Mouse (Mus musculus): ENCODE results near the gene Men1. TPM values are rescaled to one million over a fixed set of nuclear protein-coding genes. Genes with fewer than 3 reads are reported as not detected.

Gene Men1
- polyA plus RNA-seq, 1 experiment = 36.1 TPM

DNA sequence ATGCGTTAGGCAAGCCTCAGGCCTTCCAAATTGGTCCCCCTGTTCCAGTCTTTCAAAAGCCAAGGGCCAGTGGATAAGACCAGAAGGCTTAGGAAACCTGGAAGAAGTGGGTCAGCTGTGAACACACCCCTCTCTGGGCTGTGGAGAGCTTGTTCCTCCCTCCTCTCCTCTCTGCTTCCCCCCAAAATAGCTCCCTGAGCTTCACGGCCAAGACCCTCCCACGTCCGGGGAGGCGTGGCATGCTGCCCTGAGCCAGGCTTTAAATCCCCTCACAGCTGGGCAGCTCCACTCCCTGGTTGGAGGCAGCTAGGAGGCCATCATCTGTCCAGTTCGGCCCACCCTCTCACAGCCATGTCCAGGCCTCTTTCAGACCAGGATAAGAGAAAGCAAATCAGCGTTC is 49.3 kb downstream of the Men1 start, which contains the start of gene Pygm:
Gene Pygm, plus strand, starts transcription at position 272 of the 400 bp plus-strand sequence.
- H3K4me3 ChIP-seq (ENCODE audit: insufficient read depth, low read length) = no peak within 1 kb of the TSS
- TF ChIP-seq CTCF (IDR thresholded peaks at IDR 0.05; ENCODE audit: borderline replicate concordance, insufficient read depth, low read length) (no peak), POLR2A (IDR thresholded peaks at IDR 0.05; ENCODE audit: low read depth, low read length) (no peak)
- H3K4me1 ChIP-seq (ENCODE audit: control insufficient read depth, insufficient read depth, low read length) = no peaks in the 10 kb centered on the region
- no peak within 1 kb of the TSS for H3K27ac ChIP-seq (ENCODE audit: insufficient read depth, low read length)

DNA sequence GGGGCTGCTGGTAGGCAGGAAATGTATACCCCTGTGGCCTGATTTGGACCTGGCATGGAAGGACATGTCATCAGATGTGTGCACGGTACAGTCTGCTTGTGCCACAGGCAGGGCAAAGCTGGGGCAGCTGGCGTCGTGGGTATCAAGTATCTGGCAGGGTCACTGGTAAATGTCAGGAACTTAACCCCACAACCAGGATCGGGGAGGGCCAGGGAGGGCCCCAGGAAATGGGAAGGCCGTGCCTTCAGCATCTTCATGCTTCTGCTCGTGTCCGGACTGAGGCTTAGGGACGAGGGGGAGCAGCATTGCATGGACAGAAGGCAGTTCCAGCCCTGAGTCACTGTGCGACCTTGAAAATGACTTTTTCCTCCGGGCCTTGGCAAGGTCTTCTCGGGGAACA is 50.2 kb downstream of the Men1 start:
- no peaks in the 10 kb centered on the region for H3K4me1 ChIP-seq (ENCODE audit: control insufficient read depth, insufficient read depth, low read length)
- TF ChIP-seq POLR2A (IDR thresholded peaks at IDR 0.05; ENCODE audit: low read depth, low read length) = no peak
- TF ChIP-seq CTCF (IDR thresholded peaks at IDR 0.05; ENCODE audit: borderline replicate concordance, insufficient read depth, low read length) = no peak
- no peak overlapping the region for H3K27ac ChIP-seq (ENCODE audit: insufficient read depth, low read length)
- H3K4me3 ChIP-seq (ENCODE audit: insufficient read depth, low read length) = no peak overlapping the region

DNA sequence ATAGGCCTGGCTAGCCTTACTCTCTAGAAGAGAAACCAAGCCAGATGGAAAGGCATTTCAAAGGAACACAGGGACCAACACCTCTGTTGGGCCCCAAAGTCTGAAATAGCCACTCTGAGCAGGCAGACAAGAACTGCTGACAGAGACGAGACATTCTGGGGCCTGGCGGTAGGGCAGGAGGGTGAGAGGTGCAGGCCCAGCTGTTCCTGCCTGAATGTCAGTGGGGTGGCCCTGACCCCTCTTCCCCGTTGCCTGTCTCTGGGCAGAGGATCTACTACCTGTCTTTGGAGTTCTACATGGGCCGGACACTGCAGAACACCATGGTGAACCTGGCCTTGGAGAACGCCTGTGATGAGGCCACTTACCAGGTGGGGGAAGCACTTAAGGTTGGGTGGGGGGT is 50.6 kb downstream of the Men1 start:
- H3K4me1 ChIP-seq (ENCODE audit: control insufficient read depth, insufficient read depth, low read length) = no peaks in the 10 kb centered on the region
- TF ChIP-seq CTCF (IDR thresholded peaks at IDR 0.05; ENCODE audit: borderline replicate concordance, insufficient read depth, low read length) = no peak
- TF ChIP-seq POLR2A (IDR thresholded peaks at IDR 0.05; ENCODE audit: low read depth, low read length) = no peak
- H3K27ac ChIP-seq (ENCODE audit: insufficient read depth, low read length) = no peak overlapping the region
- H3K4me3 ChIP-seq (ENCODE audit: insufficient read depth, low read length) = no peak overlapping the region

DNA sequence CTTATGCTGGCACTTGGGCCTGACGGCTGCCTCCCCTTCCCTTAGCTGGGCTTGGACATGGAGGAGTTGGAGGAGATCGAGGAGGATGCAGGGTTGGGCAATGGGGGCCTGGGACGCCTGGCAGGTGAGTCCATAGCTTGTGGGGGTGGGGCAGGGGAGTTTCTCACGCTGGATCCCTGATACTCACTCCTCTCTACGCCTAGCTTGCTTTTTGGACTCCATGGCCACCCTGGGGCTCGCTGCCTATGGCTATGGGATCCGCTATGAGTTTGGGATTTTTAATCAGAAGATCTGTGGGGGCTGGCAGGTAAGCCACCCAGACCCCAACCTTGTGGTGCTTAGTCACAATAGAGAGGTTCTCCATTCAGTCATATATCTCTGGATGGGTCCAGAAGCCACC is 51.0 kb downstream of the Men1 start:
- Histone ChIP-seq H3K27ac (ENCODE audit: insufficient read depth, low read length) (no peak overlapping the region), H3K4me1 (ENCODE audit: control insufficient read depth, insufficient read depth, low read length) (no peaks in the 10 kb centered on the region), H3K4me3 (ENCODE audit: insufficient read depth, low read length) (no peak overlapping the region)
- no peak for TF ChIP-seq CTCF (IDR thresholded peaks at IDR 0.05; ENCODE audit: borderline replicate concordance, insufficient read depth, low read length)

DNA sequence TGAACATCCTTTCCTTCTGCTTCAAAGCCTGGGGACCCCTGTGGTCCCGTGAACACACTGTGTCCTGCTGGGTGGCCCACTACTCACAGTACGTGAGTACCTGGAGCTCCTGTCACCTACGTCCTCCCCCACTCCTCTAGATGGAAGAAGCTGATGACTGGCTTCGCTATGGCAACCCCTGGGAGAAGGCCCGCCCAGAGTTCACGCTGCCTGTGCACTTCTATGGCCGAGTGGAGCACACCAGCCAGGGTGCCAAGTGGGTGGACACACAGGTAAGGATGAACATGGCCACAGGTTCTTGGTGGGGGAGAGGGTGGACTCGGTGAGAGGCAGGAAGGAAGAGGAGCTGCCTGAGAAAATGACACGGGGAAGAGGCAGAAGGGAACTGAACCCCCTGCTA is 51.5 kb downstream of the Men1 start:
- Histone ChIP-seq H3K4me1 (ENCODE audit: control insufficient read depth, insufficient read depth, low read length) (no peaks in the 10 kb centered on the region), H3K27ac (ENCODE audit: insufficient read depth, low read length) (no peak overlapping the region), H3K4me3 (ENCODE audit: insufficient read depth, low read length) (no peak overlapping the region)
- TF ChIP-seq POLR2A (IDR thresholded peaks at IDR 0.05; ENCODE audit: low read depth, low read length) = no peak
- TF ChIP-seq CTCF (IDR thresholded peaks at IDR 0.05; ENCODE audit: borderline replicate concordance, insufficient read depth, low read length) = no peak

DNA sequence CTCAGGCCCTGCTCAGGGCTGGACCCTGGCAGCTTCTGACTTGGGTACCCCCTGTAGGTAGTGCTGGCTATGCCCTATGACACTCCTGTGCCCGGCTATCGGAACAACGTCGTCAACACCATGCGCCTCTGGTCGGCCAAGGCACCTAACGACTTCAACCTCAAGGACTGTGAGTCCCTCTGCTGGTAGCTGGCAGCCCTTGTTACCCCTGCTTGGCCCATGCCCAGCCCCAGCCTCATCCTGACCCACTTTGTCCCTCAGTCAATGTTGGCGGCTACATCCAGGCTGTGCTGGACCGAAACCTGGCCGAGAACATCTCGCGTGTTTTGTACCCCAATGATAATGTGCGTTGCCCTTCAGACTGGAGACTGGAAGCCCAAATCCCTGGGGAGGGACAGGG is 53.2 kb downstream of the Men1 start:
- Histone ChIP-seq H3K4me1 (ENCODE audit: control insufficient read depth, insufficient read depth, low read length) (no peaks in the 10 kb centered on the region), H3K4me3 (ENCODE audit: insufficient read depth, low read length) (no peak overlapping the region), H3K27ac (ENCODE audit: insufficient read depth, low read length) (no peak overlapping the region)
- no peak for TF ChIP-seq POLR2A (IDR thresholded peaks at IDR 0.05; ENCODE audit: low read depth, low read length)
- TF ChIP-seq CTCF (IDR thresholded peaks at IDR 0.05; ENCODE audit: borderline replicate concordance, insufficient read depth, low read length) = no peak

DNA sequence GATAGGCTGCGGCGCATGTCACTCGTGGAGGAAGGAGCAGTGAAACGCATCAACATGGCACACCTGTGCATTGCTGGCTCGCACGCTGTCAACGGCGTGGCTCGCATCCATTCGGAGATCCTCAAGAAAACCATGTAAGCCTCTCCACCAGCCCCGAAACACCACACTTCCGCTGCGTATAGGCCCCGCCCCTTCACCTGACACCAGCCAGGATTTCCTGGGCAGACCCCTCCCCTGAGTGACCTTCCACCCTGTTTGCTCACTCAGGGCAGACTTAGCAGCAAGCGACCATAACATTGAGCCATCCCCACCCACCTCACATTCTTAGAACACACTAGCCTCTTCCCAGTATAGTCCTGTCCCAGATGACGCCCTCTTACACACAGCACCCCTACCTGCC is 55.0 kb downstream of the Men1 start:
- no peak for TF ChIP-seq POLR2A (IDR thresholded peaks at IDR 0.05; ENCODE audit: low read depth, low read length)
- no peak for TF ChIP-seq CTCF (IDR thresholded peaks at IDR 0.05; ENCODE audit: borderline replicate concordance, insufficient read depth, low read length)
- Histone ChIP-seq H3K27ac (ENCODE audit: insufficient read depth, low read length) (no peak overlapping the region), H3K4me1 (ENCODE audit: control insufficient read depth, insufficient read depth, low read length) (no peaks in the 10 kb centered on the region), H3K4me3 (ENCODE audit: insufficient read depth, low read length) (no peak overlapping the region)

DNA sequence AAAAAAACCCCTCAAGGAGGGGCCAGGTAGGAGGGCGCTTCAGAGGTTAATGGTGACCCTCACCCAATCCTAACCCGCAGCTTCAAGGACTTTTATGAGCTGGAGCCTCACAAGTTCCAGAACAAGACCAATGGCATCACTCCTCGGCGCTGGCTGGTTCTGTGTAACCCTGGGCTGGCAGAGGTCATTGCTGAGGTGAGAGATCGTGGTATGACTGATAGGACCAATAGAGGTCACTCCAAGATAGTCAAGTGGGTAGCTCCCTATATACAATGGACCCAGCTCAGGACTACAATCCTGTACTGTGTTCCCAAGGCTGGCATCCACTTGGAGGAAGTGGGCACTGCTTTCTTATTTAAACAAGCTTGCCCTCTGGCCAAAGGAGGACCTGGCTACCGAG is 55.5 kb downstream of the Men1 start:
- TF ChIP-seq CTCF (IDR thresholded peaks at IDR 0.05; ENCODE audit: borderline replicate concordance, insufficient read depth, low read length) (no peak), POLR2A (IDR thresholded peaks at IDR 0.05; ENCODE audit: low read depth, low read length) (no peak)
- Histone ChIP-seq H3K4me3 (ENCODE audit: insufficient read depth, low read length) (no peak overlapping the region), H3K27ac (ENCODE audit: insufficient read depth, low read length) (no peak overlapping the region), H3K4me1 (ENCODE audit: control insufficient read depth, insufficient read depth, low read length) (no peaks in the 10 kb centered on the region)

Other genes with a start within 250 kb of the Men1 start
- 9.4 and 12.9 TPM in 2 replicates for gene Cdca5, start 250.0 kb upstream of the Men1 start, polyA plus RNA-seq (2011; ENCODE audit: insufficient read length, low read depth, missing spikeins)
- 0.58 and 0.68 TPM in 2 replicates for gene AC131692.1, start 240.6 kb upstream of the Men1 start, polyA plus RNA-seq (2011; ENCODE audit: insufficient read length, low read depth, missing spikeins)
- gene Naaladl1, start 229.2 kb upstream of the Men1 start, polyA plus RNA-seq (2011; ENCODE audit: insufficient read length, low read depth, missing spikeins) = 0.45 and 0.61 TPM in 2 replicates
- gene Sac3d1, start 216.3 kb upstream of the Men1 start, polyA plus RNA-seq (2011; ENCODE audit: insufficient read length, low read depth, missing spikeins) = 13.7 and 16.2 TPM in 2 replicates
- 19.5 and 22.6 TPM in 2 replicates for gene Snx15, start 206.7 kb upstream of the Men1 start, polyA plus RNA-seq (2011; ENCODE audit: insufficient read length, low read depth, missing spikeins)
- gene Batf2, start 194.0 kb upstream of the Men1 start, polyA plus RNA-seq (2011; ENCODE audit: insufficient read length, low read depth, missing spikeins) = not detected in 2 replicates
- 56.2 and 57.6 TPM in 2 replicates for gene Arl2, start 193.4 kb upstream of the Men1 start, polyA plus RNA-seq (2011; ENCODE audit: insufficient read length, low read depth, missing spikeins)
- gene Majin, start 150.6 kb upstream of the Men1 start, polyA plus RNA-seq (2011; ENCODE audit: insufficient read length, low read depth, missing spikeins) = not detected in 2 replicates
- gene Gpha2, start 108.6 kb upstream of the Men1 start, polyA plus RNA-seq (2011; ENCODE audit: insufficient read length, low read depth, missing spikeins) = not detected in 2 replicates
- gene Ppp2r5b, start 99.1 kb upstream of the Men1 start, polyA plus RNA-seq (2011; ENCODE audit: insufficient read length, low read depth, missing spikeins) = 26.0 and 33.0 TPM in 2 replicates
- 13.0 and 14.3 TPM in 2 replicates for gene Atg2a, start 93.3 kb upstream of the Men1 start, polyA plus RNA-seq (2011; ENCODE audit: insufficient read length, low read depth, missing spikeins)
- gene Ehd1, start 58.3 kb upstream of the Men1 start, polyA plus RNA-seq (2011; ENCODE audit: insufficient read length, low read depth, missing spikeins) = 72.9 and 96.4 TPM in 2 replicates
- 17.0 and 18.6 TPM in 2 replicates for gene Cdc42bpg, start 28.5 kb upstream of the Men1 start, polyA plus RNA-seq (2011; ENCODE audit: insufficient read length, low read depth, missing spikeins)
- 18.0 and 24.3 TPM in 2 replicates for gene Map4k2, start 6.2 kb downstream of the Men1 start, polyA plus RNA-seq (2011; ENCODE audit: insufficient read length, low read depth, missing spikeins)
- gene Sf1, start 28.7 kb downstream of the Men1 start, polyA plus RNA-seq (2011; ENCODE audit: insufficient read length, low read depth, missing spikeins) = 186 and 226 TPM in 2 replicates
- gene Pygm, start 49.4 kb downstream of the Men1 start, polyA plus RNA-seq (2011; ENCODE audit: insufficient read length, low read depth, missing spikeins) = 0.38 and 0.91 TPM in 2 replicates
- gene Rasgrp2, start 64.4 kb downstream of the Men1 start, polyA plus RNA-seq (2011; ENCODE audit: insufficient read length, low read depth, missing spikeins) = 1.8 and 2.3 TPM in 2 replicates
- gene Nrxn2, start 83.8 kb downstream of the Men1 start, polyA plus RNA-seq (2011; ENCODE audit: insufficient read length, low read depth, missing spikeins) = 0.13 and 0.39 TPM in 2 replicates
- not detected in 2 replicates for gene Slc22a12, start 208.1 kb downstream of the Men1 start, polyA plus RNA-seq (2011; ENCODE audit: insufficient read length, low read depth, missing spikeins)